Mouse (Mus musculus) gonadal fat pad, adult 2 months (tissue): ENCODE measurements around the gene Polr2l. TPM values are rescaled to one million over a fixed set of nuclear protein-coding genes. Genes with fewer than 3 reads are reported as not detected.

Experiments
- DNase-seq: peaks from one replicate; pipeline ENCODE4 v3.0.0-alpha.2; 2012; ENCODE audit warnings: low read depth
- polyA plus RNA-seq: library from polyadenylated mRNA; depleted of rRNA; stranded (reverse); fragments of >200 nt; gene quantifications from 2 replicates; pipeline ENCODE4 v1.2.3, GENCODE M21; 2012; rRNA removed

Gene Polr2l
- polyA plus RNA-seq, result 75.7 and 82.9 TPM in 2 replicates

DNA sequence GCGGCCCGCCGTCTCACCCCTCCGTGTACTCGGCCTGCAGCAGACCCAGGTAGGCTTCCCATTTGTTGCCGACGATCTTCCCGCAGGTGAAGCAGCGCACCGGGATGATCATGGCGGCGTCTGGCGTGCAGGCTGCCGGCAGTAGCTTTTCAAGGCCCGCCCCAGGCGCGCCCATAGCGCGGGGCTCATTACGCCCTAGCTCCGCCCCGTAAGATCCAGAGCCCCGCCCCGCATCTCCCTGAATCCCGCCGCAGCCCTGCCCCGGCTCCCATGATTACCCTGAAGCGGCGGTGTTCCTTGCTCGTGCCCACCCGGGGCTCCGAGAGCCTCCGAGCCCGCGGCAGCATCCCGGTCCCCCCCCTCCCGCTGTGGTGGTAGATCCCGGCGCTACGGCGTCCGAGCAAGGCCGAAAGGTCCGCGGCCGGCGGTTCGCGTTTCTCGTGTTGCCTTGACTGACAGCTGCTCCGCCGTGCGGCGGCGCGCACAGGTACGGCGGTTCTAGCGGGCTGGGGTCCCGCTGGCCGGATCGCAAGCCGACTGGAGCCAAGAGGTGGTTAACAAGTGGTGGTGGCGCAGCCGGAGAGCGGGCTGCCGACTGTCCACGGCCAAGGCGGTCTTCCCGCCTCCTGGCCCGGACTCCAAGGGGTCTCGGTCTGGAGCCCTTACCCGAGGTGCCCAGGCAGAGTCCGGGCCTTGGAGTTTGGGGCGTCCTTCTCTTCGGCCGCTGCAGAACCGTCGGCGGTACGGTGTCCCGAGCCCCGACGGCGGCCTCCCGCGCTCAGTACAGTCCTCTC lies at the start of gene Polr2l, which contains the start of gene Tspan4:
Gene Polr2l (minus strand): TSS at position 122 of the 794 bp plus-strand sequence.
Gene Tspan4 (plus strand): TSS at position 230 of the 794 bp plus-strand sequence.
- no peak for DNase-seq

DNA sequence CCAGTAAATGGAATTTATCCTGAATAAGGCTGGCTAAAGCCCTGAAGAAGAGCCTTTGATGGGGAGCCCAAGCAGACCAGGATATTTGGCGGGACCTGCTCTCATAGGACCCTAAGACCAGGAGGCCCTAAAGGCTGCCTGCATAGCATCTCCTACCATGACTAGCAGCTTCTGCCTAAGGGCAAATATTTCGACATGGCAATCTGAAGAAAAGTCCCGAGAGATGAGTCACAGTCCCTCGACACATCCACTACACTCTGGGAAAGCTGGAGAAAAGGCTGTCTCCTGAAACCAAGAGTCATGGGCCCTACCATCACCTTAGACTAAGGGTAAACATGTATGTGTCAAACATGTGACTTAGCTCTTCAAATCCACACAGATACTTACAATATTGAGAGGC lies 49.3 kb upstream of the Polr2l start:
- DNase-seq, result no peak

DNA sequence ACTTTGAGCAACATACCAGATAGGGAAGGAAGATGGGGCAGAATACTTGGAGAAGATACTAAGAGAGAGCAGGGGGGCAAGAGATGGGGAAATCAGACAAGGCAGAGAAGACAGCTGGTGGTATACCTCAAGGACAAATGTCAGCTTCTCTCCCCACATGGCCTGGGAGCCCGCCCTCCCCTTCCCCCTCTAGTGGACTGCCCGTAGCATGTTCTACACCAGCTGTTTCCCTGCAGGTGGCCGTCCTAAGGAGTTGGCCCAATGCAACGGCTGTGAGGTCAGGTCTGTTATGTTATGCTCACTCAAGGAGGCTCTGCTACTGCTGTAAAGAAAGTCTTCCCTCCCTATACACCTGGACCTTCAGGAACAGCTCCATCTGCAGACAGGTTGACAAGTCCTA lies 48.1 kb upstream of the Polr2l start:
- DNase-seq, result no peak

- no peak for DNase-seq
Measured at GRCm38 (mm10) chr7:141519795-141520194, 44.9 kb upstream of the Polr2l start.

- no peak for DNase-seq
Measured at GRCm38 (mm10) chr7:141518926-141519325, 44.0 kb upstream of the Polr2l start.

- DNase-seq, result no peak
Measured at GRCm38 (mm10) chr7:141518296-141518695, 43.4 kb upstream of the Polr2l start.

DNA sequence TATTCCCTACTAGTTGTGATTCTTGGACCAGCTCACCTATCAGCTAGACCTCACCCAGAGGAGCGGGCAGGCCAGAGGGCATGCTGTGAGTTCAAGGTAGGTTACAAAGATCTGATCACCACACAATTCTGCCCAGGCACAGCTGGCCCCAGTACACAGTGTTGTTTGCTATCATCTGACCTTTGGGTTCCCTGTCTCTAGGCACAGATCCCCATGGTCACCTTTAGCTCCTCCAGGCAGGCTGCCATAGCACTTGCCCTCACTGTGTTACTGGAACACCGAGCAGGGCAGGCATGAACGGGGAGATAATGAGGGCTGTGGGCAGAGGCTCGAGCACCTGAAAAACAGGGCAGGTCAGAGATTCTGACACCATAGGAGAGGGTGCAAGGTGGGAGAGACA lies 42.7 kb upstream of the Polr2l start:
- DNase-seq, result no peak

DNA sequence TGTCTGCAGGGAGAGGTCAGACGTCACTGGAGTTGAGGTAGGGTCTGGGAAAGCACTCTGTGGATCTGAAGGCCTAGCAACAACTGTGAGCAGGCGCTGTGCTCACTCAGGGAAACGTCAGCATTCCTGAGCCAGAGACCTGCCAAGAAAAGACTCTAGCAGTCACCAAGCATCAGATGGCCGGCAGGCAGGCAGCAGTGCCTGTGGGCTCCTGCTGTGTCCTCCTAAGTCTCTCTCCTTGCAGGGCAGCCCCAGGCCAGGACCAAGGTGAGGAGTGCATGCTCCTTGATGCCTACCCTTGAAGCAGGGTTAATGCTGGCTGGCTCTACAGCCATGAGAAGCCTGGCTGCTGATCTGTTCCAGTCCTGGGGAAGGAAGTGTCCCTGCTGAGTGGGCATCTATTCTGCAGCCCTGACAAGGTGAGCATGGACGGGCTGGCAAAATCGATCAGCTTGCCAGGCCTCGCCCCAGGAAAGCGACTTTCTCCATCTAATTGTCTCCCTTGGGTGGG lies 35.8 kb upstream of the Polr2l start:
- DNase-seq, result no peak

- no peak for DNase-seq
Measured at GRCm38 (mm10) chr7:141510196-141510595, 35.3 kb upstream of the Polr2l start.

- no peak for DNase-seq
Measured at GRCm38 (mm10) chr7:141508160-141508559, 33.2 kb upstream of the Polr2l start.

DNA sequence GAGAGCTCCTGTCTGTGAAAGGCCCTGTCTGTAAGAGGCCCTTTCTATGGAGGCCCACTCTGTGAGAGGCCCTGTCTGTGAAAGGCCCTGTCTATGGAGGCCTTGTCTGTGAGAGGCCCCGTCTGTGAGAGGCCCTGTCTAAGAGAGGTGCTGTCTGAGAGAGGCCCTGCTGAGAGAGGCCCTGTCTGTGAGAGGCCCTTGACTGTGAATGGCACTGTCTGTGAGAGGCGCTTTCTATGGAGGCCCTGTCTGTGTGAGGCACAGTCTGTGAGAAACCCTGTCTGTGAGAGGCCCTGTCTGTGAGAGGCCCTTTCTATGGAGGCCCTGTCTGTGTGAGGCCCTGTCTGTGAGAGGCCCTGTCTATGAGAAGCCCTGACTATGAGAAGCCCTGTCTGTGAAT lies 31.3 kb upstream of the Polr2l start:
- no peak for DNase-seq

- DNase-seq, result no peak
Measured at GRCm38 (mm10) chr7:141502556-141502905, 27.6 kb upstream of the Polr2l start.

GRCm38 (mm10) chr7:141501820-141502555 lies 27.1 kb upstream of the Polr2l start:
- DNase-seq, result no peak

DNA sequence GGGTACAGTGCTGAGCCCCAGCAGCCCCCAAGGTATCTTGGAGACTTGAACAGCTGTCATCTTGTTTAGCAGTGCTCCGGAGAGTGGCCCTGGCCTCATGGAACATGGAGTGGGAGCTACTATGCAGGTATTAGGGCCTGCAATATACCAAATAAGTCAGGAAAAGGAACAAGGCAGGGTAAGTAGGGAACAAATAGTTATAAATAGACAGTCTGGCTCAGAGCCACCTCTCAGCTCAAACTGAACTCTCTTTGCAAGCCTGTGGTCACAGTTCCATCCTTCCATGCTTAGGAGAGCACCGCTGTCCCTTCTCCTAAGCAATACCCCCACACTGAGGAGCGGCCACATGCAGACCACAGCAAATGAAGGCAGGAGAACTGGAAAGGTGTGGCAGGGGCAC lies 22.7 kb upstream of the Polr2l start:
- no peak for DNase-seq

- DNase-seq, result no peak
Measured at GRCm38 (mm10) chr7:141495940-141496339, 21.0 kb upstream of the Polr2l start.

GRCm38 (mm10) chr7:141495379-141495778 lies 20.4 kb upstream of the Polr2l start:
- no peak for DNase-seq

DNA sequence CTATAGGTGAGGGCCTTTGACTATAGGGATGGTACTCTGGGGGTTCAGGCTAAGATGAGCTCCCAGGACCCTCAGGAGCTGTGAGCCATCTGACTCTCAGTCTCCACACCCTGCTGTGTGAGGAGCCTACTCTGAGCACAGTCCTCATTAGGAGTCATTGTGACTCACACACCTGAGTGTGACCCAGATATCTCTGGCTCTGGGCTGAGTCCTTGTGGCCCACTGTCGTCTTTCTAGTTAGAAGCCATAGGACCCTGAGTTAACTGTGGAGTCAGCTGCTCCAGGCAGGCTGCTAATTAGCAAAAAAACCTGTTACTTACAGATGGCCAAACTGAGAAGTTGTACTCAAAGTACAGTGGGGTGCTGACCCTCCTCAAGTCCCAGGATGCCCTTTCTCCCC lies 18.8 kb upstream of the Polr2l start:
- no peak for DNase-seq

GRCm38 (mm10) chr7:141492738-141493137 lies 17.8 kb upstream of the Polr2l start:
- no peak for DNase-seq

GRCm38 (mm10) chr7:141491151-141491550 lies 16.2 kb upstream of the Polr2l start:
- no peak for DNase-seq

DNA sequence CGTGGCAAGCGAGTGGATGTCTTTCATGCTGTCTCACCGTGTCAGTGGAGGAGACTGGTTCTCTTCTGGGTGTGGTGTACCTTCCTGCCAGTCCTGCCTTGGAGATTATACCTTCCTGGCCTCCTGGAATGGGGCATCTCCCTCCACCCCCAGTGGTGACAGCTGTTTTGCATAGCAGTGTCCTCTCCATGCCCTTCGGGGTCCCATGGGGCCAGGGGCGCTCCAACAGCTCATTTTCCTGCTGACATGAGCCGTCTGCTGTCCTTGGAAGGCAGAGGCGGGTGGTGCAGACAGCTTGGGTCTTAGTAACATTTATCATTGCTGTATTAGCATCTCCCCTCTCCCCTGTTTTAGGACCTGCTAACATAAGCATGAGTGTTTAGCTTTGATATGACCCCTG lies 12.2 kb upstream of the Polr2l start:
- DNase-seq, result no peak

- DNase-seq, result no peak
Measured at GRCm38 (mm10) chr7:141486239-141486638, 11.3 kb upstream of the Polr2l start.

- DNase-seq, result no peak
Measured at GRCm38 (mm10) chr7:141485606-141486005, 10.7 kb upstream of the Polr2l start.

GRCm38 (mm10) chr7:141485186-141485585 lies 10.3 kb upstream of the Polr2l start:
- no peak for DNase-seq
